Mouse (Mus musculus): ENCODE measurements at regions not wholly inside any gene's neighbourhood (a gene's known extent, or its start where the extent isn't known, plus 50 kb on each side); places are given as distances from the start of the nearest gene placed in this dataset.

DNA sequence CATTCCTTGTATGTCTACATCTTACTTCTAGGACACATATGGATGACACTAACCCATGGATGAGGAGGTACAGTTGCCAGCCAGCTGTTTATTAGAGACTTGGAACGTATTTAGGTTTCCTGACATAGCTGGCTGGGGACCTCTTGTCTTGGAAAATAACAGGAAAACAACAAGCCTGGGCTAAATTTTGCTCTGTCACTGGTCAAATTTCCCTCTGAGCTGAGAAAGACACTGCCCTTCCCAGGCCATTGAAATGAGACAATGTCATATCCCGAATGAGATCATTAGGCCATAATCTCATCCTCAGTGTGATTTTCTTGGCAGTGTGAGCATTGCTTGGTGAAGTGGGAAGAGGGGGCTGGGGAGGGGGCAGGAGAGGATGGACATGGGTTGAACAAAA, 321.9 kb upstream of the Pard3b start:
- no peak for DNase-seq (ENCODE audit: low spot score in 2 of 2)

DNA sequence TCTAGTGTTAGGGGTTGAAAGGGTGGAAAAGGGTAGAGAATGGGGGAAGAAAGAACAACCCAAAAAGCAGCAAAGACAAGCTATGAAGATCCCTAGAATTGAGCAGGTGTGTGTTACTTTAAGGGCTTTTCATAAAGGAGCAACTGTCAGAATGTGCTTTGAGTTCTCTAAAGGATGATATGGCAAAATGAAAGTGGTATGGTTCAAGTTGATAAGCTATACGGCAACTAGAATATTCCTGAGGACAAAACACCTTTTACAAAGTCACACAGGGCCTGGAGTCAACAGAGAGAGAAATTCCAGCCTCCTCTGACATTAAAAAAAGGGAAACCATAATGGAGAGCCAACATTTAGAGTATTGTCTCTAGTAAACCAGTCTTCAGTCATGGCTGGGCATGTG, 320.6 kb upstream of the Pard3b start:
- DNase-seq (ENCODE audit: low spot score in 2 of 2) = no peak

DNA sequence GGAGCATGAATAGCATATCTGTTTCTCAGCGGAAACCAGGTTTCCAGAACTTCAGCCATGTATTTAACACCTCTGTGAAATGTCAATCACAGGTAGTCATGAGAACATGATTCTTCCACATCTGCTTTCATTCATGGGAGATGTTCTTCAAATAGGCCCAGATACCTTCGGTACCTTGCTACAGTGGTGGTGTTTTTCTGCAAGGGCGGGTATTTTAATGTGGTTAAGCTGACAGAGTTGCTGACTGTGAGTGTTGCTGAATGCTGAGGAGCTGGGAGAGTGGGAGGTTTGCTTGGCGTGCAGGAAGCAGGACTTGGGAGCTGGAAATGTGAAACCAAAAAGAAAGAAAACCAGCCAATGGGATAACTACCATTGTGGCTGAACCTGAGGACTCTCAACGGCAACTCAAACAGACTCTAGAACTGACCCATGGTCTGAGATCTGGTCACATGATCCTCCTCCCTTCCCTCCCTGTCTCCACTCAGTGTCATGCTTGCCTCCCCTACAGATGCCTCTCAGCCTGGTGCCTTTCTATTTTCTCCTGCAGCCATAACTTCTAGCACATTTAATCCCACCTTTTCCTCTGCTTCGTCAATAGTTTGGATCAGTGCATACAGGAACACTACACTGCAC, 317.0 kb upstream of the Pard3b start:
- peak in 1 of 2 experiments; percentile 11 for DNase-seq (ENCODE audit: low spot score in 2 of 2)

DNA sequence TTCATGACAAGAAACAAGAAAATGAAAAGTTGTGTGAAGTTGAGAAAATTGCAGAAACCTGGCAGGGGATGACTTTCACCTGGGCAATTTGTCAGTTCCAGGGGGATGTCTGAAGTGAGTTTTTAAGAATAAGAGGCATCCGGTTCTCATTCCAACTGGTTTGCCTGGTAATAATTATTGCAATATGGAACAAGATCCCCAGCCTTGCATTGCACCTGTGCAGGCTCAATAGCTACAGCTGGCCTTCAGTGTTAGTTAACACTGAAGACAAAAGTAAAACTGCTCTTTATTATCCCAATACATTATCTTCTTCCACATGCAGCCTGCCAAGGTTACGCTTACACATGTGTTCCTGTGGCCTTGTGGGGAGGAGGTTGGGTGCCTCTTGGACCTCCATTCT, 307.2 kb upstream of the Pard3b start:
- no peak for DNase-seq (ENCODE audit: low spot score in 2 of 2)

DNA sequence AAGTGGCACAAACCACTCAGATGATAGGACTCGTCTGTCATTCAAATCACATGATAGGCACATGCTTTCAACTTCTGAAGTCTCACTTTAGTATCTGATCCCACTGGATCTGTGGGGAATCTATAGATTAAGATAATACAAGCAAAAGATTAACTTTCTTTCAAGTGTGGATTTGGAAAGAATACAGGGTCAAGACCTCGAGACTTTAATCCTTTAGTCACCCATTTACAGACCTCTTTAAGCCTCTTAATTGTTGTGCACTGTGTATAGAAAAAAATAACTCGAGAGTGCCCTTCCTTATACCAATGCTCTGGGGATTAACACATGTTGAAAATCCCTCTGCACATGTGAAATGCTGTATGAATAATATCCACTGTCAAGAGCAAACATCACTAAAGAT, 306.7 kb upstream of the Pard3b start:
- DNase-seq (ENCODE audit: low spot score in 2 of 2) = no peak

DNA sequence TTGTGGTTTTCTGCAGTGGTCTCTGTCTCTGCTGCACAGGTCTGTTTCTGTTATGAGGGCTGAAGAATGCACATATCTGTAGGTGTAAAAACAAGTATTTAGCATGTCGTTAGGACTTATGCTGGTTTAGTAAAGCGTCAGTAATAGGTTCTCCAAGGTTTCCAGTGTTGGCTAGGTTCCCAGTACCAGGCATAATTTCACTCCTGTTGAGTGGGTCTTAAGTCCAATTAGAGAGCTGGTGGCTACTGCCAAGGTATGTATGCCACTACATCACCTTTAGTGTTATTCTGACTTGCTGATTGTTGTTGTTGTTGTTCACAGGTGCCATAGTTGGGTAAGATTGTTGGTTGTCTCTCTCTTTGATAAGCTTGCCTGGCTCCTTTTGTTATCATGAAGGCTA, 302.3 kb upstream of the Pard3b start:
- no peak for DNase-seq (ENCODE audit: low spot score in 2 of 2)

DNA sequence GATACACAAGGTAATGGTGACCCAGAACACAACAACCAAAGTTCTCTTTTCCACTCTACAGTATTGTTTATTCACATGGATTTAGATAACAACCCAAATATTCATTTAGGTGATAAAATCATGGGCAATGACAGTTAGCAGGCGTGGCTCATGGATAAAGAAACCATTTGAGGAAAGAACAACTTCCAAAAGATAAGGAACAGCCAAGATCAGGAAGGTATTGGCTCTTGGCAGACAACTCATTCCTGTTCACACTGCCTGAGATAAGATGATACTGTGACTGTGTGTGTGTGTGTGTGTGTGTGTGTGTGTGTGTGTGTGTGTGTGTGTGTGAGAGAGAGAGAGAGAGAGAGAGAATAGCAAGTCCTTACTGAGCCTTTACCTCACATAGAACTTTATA, 285.7 kb upstream of the Pard3b start:
- no peak for DNase-seq (ENCODE audit: low spot score in 2 of 2)

DNA sequence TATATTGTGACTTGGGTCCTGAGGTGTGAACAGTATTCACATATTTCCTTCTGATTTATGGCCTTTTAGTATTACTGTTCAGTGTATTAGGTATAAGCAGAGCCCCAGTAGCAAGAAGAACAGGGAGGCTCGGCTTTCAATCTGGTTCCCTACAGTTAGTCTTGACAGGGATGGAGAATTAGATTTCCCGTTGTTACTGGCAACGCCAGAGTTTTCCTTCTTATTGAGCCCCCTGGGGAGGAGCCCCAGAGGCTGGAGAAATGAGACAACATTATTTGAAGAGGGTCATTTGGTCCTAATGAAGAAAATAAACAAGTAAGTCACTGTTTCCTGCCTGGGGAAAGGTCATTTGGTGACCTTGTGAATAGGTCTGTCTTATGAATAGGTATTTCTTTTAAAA, 285.1 kb upstream of the Pard3b start:
- no peak for DNase-seq (ENCODE audit: low spot score in 2 of 2)

DNA sequence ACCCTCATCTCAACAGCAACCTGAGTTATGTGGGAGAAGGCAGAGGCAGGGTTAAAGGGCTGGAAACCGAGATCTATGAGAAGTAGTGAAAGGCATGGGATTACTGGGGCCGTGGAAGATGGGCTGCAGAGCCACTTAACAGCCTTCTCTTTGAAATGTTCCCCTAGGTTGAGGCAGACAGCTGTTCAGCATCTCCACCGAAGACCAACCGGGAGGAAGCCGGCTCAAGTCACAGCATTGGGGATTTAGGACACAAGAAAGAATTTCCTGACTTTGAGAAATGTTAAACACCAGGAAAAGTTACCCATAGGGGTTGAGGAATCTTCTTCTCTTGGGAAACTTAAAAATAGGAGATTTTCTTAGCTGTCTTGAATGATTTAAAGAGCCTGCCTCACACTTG, 283.4 kb upstream of the Pard3b start:
- no peak for DNase-seq (ENCODE audit: low spot score in 2 of 2)

DNA sequence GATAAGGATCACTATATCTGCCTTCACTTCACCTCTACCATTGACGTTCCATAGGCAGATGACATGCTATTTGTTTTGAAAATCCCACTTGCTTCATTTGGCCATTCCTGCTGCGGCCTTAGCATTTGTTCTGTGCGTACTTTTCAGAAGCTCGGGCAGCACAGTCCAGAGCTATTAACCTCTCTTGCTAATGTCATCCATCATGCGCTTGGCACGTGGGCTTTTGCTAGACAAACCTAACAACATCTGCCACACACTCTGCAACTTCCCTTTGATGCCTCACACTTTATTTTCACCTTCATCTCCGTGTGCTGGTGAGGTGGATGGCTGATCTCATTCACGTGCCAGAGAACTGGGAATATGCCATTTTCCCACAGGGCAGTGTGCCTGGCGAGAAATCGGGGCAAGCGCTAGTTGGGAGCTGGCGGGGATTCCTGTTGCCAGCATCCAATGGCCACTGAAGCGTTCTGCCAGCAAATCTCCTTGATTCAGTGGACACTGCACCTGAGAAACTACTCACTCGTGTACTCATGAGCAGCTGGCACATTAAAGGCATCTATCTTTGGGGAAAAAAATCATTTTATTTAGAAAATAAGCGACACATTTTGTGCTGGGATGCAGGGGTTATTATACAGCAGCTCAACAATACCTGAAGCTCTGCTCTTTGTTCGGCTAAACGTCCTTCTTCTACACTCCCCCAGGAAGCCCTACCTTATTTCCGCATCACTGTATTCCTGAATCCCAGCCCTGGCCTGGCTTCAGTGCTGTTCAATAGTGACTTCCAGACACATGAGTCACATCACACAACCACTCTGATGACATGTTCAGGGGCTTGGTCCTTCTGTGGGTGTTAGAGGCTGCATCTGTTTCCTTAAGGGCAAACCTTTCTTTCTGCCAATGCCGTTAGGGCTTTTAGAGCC, 279.4 kb upstream of the Pard3b start:
- DNase-seq (ENCODE audit: low spot score in 2 of 2) = peak in 1 of 2 experiments; percentile 12

DNA sequence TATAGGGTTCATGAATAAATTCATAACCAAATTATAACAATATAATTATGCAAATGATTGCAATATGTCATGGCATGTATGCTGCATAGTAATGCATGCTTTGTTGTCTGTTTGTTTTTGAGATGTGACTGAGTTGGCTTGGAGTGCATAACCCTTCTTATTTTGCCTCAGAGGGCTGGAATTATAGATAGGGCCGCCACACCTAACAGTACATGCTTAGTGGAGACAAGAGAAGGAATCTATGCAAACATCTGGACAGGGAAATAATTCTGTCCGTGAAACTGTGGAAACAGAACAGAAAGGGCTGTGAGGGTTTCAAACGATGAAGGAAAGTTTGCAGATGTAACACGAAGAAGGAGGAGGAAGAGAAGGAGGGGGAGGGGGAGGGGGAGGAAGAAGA, 266.0 kb upstream of the Pard3b start:
- no peak for DNase-seq (ENCODE audit: low spot score in 2 of 2)

DNA sequence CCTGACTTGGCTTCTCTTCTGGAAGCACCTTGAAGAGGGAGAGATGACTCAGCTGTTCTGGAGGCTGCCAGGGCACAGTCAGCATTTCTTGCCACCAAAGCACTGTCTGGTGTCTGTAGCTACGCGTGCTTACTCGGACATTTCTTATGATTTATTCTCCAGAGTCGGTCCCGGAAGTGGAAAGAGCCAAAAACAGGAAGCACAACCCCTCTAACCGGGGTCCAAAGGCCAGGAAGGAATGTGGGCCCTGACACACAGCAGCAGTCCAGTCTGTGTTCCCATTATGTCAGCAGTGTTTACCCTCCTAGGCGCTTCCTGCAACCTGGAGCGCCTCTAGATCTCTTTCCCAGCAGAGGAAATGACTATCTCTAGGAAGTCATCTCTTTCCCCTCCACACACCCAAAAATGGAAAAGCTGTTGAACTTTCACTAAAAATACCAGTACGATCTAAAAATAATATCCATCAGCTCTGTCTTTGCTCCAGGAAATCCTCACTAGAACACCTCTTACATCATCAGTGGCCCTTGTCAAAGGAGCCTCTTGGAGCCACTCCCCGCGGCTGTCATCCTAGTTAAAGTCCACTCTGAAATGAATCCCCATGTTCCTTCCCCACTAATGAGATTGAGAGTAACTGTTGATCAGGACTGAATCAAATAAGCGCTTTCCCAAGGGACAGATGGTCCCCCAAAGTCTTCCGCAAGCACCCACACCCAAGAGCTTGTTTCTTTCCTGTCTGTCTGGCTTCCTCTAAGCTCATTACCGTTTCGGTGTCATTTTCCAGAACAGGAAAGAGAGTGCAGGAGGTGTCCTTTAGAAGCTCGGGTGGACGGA, 264.7 kb upstream of the Pard3b start:
- DNase-seq (ENCODE audit: low spot score in 2 of 2) = no peak

DNA sequence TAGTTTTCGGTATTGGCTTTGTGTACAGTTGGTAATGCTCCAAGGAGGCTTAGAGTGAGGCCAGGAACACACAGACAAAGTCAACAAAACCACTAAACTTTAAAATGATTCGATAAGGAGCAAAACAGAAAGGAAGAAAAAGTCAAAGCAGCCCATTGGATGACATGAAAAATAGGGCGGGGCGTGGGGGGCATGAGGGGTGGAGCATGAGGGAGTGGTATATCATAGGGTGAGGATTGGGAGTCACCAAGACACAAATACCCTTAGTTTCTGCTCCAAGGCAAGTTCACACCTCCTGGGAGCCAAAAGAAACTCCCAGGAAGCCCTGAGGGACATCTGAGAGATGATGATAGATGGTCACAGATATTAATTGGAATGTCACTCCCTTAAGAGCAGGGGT, 262.2 kb upstream of the Pard3b start:
- no peak for DNase-seq (ENCODE audit: low spot score in 2 of 2)

DNA sequence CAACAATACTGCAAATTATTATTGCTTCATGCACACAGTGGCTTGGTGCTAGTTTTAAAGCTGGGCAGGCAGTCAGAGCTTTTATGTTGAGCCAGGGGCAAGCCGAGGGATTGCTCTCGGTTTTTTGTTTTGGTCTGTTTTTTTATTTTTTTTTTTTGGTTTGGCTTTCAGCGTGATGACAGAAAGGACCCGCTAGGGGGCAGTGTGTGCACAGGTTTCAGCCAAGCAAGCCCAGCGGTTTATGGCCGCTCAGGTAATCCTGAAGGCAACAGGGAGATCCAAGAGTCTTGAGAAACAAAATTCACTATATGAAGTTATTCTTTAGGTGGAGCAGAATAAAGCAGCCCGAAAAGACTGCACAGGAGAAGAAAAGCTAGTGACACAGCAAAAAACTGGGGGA, 261.6 kb upstream of the Pard3b start:
- peak; percentile 56 to 59 for DNase-seq (ENCODE audit: low spot score in 2 of 2)

DNA sequence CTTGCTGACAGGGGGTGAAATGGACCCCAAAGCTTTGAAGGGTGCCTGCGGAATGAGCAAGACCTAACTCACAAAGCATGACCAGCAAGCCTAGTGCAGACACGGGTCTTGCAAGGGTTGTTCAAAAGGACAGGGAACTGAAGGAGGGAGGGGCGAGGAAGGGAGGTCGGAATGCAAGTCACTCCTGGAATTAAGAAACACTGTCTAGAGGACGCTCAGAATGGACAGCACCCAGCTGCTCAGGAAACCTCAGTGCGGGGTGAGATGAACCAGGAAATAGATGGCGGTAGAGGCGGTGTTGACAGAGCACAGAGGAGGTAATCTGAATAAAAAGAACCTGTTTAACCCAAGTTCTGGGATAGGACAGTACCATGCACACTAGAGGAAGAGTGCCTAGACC, 260.4 kb upstream of the Pard3b start:
- DNase-seq (ENCODE audit: low spot score in 2 of 2) = no peak

DNA sequence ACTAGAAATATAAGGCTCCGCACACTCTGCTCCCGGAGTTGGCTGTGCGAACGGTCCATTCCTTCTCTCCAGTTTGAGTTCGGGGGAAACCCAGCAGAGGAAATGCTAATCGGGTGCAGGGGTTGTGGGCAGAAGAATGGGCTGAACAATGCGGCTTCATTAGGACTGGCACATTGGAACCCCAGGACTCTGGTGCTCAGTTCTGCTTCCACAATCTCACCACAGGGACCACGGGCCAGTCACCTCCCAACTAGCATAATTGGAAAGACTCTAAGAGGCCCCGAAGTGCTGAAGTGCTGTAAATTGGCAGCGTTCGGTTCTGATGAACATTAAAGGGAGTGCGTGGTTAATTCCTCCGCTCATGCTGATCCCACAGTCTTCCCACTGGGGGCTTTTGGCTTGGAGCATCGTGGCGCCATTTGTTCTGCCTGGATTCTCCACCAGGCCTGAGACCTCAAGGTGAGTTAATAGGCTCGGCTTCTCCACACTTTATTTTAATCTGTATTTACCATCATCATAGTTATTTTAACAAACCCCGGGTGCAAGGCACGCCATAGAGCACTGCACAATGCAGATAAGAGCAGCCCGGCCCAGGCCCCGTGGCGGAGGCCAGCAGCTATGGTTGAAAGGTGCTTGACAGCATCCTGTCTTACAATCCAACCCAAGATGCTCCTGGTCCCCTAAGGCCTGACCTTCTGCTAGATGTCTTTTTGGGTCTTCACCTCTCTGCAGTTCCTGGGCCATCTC, 258.7 kb upstream of the Pard3b start:
- no peak for DNase-seq (ENCODE audit: low spot score in 2 of 2)

DNA sequence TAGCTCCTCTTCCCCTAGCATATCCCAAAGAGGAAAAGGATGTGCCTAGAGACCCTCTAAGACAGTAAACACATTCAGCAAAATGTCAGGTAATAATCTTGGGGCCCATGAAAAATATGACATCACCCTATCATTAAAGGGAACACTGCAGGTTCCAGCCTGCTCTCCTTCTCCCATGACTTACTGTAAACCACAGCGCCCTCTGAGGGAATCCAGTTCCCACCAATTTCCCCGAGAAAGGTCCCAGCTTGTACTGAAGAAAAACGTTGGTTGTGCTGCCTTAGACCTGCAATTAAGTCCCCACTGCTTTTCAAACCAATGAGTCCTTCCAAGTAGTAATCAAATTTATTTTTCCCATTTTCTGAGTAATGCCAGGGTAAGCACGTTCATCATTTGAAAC, 251.0 kb upstream of the Pard3b start:
- no peak for DNase-seq (ENCODE audit: low spot score in 2 of 2)

DNA sequence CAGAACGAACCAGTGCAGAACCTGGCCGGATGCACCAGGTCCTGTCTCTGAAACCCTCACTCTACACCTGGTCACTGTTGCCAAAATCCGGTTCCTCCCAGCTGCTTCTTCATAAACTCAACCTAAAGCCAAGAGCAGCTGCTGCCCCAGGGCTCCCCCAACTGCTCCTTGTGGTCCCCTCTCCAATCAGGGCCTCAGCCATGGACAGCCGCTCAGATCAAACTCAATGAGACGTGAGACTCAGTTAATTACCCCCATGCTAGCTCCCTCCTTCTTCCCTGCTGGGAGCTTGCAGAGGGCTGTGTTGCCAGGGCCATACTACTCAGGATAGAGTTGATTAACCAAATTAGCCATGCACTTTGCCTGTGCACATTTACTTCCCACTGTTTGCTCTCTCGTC, 240.8 kb upstream of the Pard3b start:
- no peak for DNase-seq (ENCODE audit: low spot score in 2 of 2)

DNA sequence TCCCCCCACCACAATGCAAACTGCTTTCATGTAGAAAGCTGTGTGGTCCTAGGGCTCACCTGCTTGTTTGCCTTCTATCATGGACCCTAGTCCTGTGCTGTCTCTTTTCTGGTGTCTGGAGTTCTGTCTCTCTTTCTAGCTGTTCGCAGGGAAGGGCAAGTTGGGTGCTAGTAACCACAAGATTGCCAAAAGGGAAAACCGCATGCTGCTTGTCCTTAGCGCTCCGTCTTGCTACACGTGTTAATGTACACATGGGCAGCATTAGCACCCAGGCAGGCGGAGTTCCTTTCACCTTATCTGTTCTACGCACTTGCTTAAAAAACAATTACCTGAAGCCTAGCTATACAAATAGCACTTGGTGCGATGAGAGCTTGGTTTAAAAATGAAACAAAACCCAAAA, 236.3 kb upstream of the Pard3b start:
- DNase-seq (ENCODE audit: low spot score in 2 of 2) = no peak

DNA sequence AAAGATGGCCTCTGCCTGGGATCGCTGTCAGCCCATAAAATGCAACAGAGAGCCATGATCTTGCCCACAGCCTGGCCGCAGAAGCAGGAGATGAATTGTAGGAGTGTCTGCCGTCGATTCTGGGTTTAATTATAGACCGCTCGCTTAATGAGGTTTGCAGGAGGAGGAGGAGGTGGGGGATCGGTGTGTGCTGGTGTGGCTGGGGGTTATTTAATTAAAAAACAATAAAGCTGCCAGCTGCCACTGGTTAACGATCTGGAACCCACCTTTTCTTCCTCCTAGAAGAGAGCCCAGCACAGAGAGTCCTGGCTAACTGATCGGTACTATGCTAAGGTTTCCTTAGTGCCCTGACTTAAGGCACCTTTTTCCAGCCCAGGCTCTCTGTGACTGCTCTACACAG, 231.4 kb upstream of the Pard3b start:
- no peak for DNase-seq (ENCODE audit: low spot score in 2 of 2)

DNA sequence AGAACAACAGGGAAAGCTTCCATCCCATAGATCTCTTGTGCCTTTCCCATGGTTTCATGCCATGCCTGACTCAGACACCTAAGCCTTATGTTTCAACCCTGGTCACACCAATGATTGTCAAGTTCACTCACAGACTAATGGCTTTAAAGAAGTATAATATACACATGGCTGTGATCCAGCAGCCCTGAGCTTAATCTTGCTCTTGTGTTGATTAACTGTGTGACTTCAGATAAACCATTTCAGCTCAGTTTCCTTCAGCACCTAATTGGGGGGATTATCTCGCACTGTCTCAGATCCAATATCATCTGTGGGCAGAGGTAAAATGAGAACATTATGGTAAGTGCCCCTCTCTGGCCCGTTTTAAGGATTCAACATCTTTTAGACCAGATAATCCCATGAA, 223.9 kb upstream of the Pard3b start:
- no peak for DNase-seq (ENCODE audit: low spot score in 2 of 2)
